ENCODE assay signal across 20 mouse cellular contexts in genomic region chr6:40161381-40161780, GRCm38 (mm10).
DNase-seq lines count a peak whose midpoint lies in the region; ATAC-seq and TF ChIP-seq lines count a peak whose summit lies in the region.
"Had no signal": no experiment of that assay in that cellular context is flagged by ENCODE, and none has a peak within 500 bp of the region (broad histone marks: within the 10 kb centered on the region; RNA-seq: fewer than 3 reads in every experiment).

No protein-coding gene starts in this region.

- ATAC-seq in hematopoietic stem cell, adult 5-6 weeks (replicated peaks in 1 of 2; ENCODE audit: insufficient read depth in 1 of 2, low FRiP score in 2 of 2, low TSS enrichment in 1 of 2, low read depth in 1 of 2, poor library complexity in 2 of 2, severe bottlenecking in 2 of 2): peak; percentile 64 to 75
- ATAC-seq: forebrain, embryonic 14.5 days had no signal

- no peak overlapping the region for H3K4me3 ChIP-seq in layer of hippocampus, adult 2 months
- H3K4me3 ChIP-seq: embryonic facial prominence, embryonic 10.5 days; forebrain, embryonic 10.5 days; heart, embryonic 10.5 days; hindbrain, embryonic 10.5 days had no signal

- intact Hi-C loops in left cerebral cortex, postnatal 14 days (cut with DNase I): no loop called here
- intact Hi-C loops in heart, postnatal 10 days (cut with DNase I): no loop called here

- peak overlapping the region; percentile 70 for H3K27ac ChIP-seq in layer of hippocampus, adult 2 months
- H3K27ac ChIP-seq: embryonic facial prominence, embryonic 10.5 days; forebrain, embryonic 10.5 days; heart, embryonic 10.5 days; hindbrain, embryonic 10.5 days had no signal

- no peak for DNase-seq in layer of hippocampus, adult 2 months (ENCODE audit: low spot score in 2 of 2)
- DNase-seq in layer of hippocampus, adult 11-12 months (ENCODE audit: low spot score): no peak
- peak; percentile 73 for DNase-seq in right cerebral cortex, adult 18-20 months
- no peak for DNase-seq in right cerebral cortex, postnatal 10 days (ENCODE audit: low spot score in 2 of 2)
- peak; percentile 30 to 50 for DNase-seq in left cerebral cortex, postnatal 14 days (ENCODE audit: low spot score in 2 of 2)
- no peak for DNase-seq in thymus, postnatal 25 days
- no peak for DNase-seq in heart, postnatal 10 days
- DNase-seq: adrenal gland, adult 2 months; adrenal gland, postnatal 25 days; cerebellum, adult 2 months; cerebellum, postnatal 10 days; gastrocnemius, postnatal 10 days; heart, adult 18-20 months; heart, postnatal 14 days had no signal

- TF ChIP-seq CTCF in layer of hippocampus, adult 2 months (conservative IDR thresholded peaks at IDR 0.05): no peak

Comparison
In these comparisons a context has a peak if more than half of its experiments do, and no peak if none do; other contexts are left out.
1. DNase-seq: peak in right cerebral cortex, adult 18-20 months (single experiment) and left cerebral cortex, postnatal 14 days (2 of 2); none in layer of hippocampus, adult 2 months (0 of 2), layer of hippocampus, adult 11-12 months (single experiment), right cerebral cortex, postnatal 10 days (0 of 2), thymus, postnatal 25 days (single experiment) and heart, postnatal 10 days (0 of 2).